Mouse (Mus musculus) brown adipose tissue, adult 24 weeks (tissue): Measurements from ENCODE around the gene Crot. TPM values are rescaled to one million over a fixed set of nuclear protein-coding genes. Genes with fewer than 3 reads are reported as not detected.

Experiments
- H3K27ac ChIP-seq: fragments of 200-500 bp; replicated peaks from 2 replicates; pipeline ENCODE4 v1.5.1; 2012; ENCODE audit warnings: low read depth, mild to moderate bottlenecking, low read length
- H3K4me1 ChIP-seq: fragments of 200-500 bp; 2 replicates; pipeline ENCODE4 v1.6.1; 2012; ENCODE audit warnings: low read length, mixed read lengths; ENCODE audit not compliant: control insufficient read depth, insufficient read depth, insufficient read length
- H3K4me3 ChIP-seq: fragments of 200-500 bp; 2 replicates; pipeline ENCODE4 v1.5.1; 2012; ENCODE audit warnings: low read depth, mild to moderate bottlenecking, low read length, moderate library complexity; ENCODE audit not compliant: insufficient read depth
- polyA plus RNA-seq: library from polyadenylated mRNA; stranded (reverse); fragments of >200 nt; gene quantifications from 2 replicates; pipeline ENCODE4 v1.2.4, GENCODE M21; 2012; ENCODE audit not compliant: missing spikeins, insufficient read depth, insufficient read length

Gene Crot
- polyA plus RNA-seq, result 42.8 and 43.9 TPM in 2 replicates

DNA sequence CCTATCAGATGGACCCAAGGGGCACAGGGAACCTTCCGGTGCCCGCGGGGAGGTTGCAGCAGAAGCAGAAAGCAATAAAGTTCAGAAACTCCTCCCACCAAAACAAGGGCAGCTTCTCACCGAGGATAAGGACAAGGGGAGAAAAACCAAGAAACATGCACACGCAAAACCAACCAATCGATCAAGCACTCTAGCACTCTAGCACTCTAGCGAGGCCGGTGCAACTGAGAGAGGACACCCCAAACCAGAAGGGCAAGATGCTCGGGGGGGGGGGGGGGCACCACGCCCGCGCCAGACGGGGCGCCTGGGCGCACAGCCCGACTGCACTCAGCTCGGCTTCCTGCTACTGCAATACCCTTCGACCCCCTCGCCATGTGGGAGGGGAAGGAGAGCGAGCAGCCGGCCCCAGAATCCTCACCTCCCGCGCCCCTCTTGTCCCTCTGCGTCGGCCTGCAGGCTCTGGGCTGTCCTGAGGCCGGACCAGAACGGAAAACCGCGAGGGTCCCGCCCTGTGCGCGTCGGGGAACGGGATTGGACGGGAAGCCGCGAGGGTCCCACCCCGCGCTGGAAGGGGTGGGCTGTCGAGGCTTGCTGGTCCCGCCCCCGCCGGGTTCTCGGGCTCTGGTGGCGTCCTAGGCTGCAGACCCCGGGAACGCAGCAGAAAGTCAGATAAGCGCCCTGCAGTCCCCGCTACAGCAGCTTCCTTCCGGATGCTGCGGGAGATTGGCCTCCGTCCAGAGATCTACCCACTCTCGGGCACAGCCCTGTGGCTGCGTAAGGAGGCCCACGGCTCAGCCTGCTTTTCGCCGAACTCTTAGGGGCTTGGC, at the start of gene Crot:
Gene Crot, minus strand, starts transcription at position 639 of the 827 bp plus-strand sequence.
- 0 out of 2 replicates have a peak within 1 kb of the TSS, but pooled peaks have one; percentile 6 for H3K27ac ChIP-seq
- peak within 1 kb of the TSS; percentile 66 for H3K4me3 ChIP-seq
- H3K4me1 ChIP-seq, result 0 out of 2 replicates have a peak, but pooled peaks cover 2% of the 10 kb centered on the region

- Histone ChIP-seq H3K4me1 (no peaks in the 10 kb centered on the region), H3K27ac (no peak overlapping the region), H3K4me3 (no peak overlapping the region)
Observed at GRCm38 (mm10) chr5:9045904-9046303, 48.8 kb upstream of the Crot start.

DNA sequence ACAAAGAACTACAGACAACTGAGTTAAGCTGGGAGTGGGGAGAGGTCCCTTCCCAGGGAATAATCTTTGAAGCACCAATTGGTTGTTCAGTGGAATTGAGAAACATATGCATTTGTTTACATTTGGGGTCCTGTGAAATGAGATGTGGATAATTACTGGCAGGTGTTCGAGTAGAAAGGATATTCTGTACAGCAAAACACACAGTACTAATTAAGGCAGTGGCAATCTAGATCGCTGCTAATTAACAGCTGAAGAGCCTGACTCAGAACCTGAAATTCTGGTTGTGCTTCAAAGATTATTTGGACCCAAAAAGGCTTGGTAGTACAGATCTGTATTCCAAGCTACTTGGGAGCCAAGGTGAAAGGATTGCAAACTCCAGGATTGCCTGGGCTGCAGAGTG, 47.7 kb upstream of the Crot start:
- no peaks in the 10 kb centered on the region for H3K4me1 ChIP-seq
- H3K4me3 ChIP-seq, result no peak overlapping the region
- no peak overlapping the region for H3K27ac ChIP-seq

- no peak overlapping the region for H3K4me3 ChIP-seq
- H3K27ac ChIP-seq, result no peak overlapping the region
- H3K4me1 ChIP-seq, result no peaks in the 10 kb centered on the region
Observed at GRCm38 (mm10) chr5:9043582-9044267, 46.6 kb upstream of the Crot start.

- no peak overlapping the region for H3K4me3 ChIP-seq
- no peaks in the 10 kb centered on the region for H3K4me1 ChIP-seq
- no peak overlapping the region for H3K27ac ChIP-seq
Observed at GRCm38 (mm10) chr5:9042721-9043416, 45.7 kb upstream of the Crot start.

- Histone ChIP-seq H3K27ac (no peak overlapping the region), H3K4me3 (no peak overlapping the region), H3K4me1 (no peaks in the 10 kb centered on the region)
Observed at GRCm38 (mm10) chr5:9040665-9041215, 43.6 kb upstream of the Crot start.

DNA sequence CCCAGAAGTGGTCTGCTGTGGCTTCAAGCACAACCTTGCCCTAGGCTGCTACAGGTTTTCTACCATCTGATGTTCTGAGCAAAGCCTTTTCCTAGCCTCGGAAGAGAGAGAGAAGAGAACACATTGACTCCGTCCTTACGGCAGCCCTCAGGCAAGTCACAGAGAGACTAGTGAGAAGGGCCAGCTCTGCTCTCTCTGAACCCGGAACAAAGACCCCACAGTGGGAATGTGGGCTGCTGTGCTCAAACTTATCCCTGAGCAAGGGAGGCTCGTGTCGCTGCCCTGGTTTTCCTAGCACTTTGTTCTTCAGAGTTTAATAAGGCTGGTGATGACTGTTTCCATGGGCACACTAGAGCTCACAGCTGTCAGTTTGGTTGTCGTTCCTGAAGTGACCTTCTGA, 42.9 kb upstream of the Crot start:
- H3K4me1 ChIP-seq, result no peaks in the 10 kb centered on the region
- H3K4me3 ChIP-seq, result no peak overlapping the region
- H3K27ac ChIP-seq, result no peak overlapping the region

GRCm38 (mm10) chr5:9037292-9037691, 40.2 kb upstream of the Crot start:
- H3K4me1 ChIP-seq, result no peaks in the 10 kb centered on the region
- H3K4me3 ChIP-seq, result no peak overlapping the region
- H3K27ac ChIP-seq, result no peak overlapping the region

- Histone ChIP-seq H3K27ac (no peak overlapping the region), H3K4me1 (no peaks in the 10 kb centered on the region), H3K4me3 (no peak overlapping the region)
Observed at GRCm38 (mm10) chr5:9035457-9035856, 38.3 kb upstream of the Crot start.

GRCm38 (mm10) chr5:9034535-9034934, 37.4 kb upstream of the Crot start:
- Histone ChIP-seq H3K27ac (no peak overlapping the region), H3K4me1 (no peaks in the 10 kb centered on the region), H3K4me3 (no peak overlapping the region)

- Histone ChIP-seq H3K27ac (no peak overlapping the region), H3K4me1 (no peaks in the 10 kb centered on the region), H3K4me3 (no peak overlapping the region)
Observed at GRCm38 (mm10) chr5:9033843-9034242, 36.7 kb upstream of the Crot start.

GRCm38 (mm10) chr5:9032641-9033040, 35.5 kb upstream of the Crot start:
- H3K4me3 ChIP-seq, result no peak overlapping the region
- H3K27ac ChIP-seq, result no peak overlapping the region

GRCm38 (mm10) chr5:9032101-9032590, 35.0 kb upstream of the Crot start:
- Histone ChIP-seq H3K4me1 (no peaks in the 10 kb centered on the region), H3K4me3 (no peak overlapping the region), H3K27ac (no peak overlapping the region)

More at GRCm38 (mm10) chr5:9032641-9033040, 35.5 kb upstream of the Crot start:
- no peaks in the 10 kb centered on the region for H3K4me1 ChIP-seq

GRCm38 (mm10) chr5:9028266-9028841, 31.2 kb upstream of the Crot start:
- no peaks in the 10 kb centered on the region for H3K4me1 ChIP-seq
- H3K4me3 ChIP-seq, result no peak overlapping the region
- H3K27ac ChIP-seq, result peak overlapping the region; percentile 56
